Mouse (Mus musculus) T-helper 17 cell (primary cell): ENCODE data around the gene Msi2.

Experiments used
- in situ Hi-C, 2 experiments: fragments of 300-600 bp; cut with MboI, MseI; formaldehyde crosslinking; loops; 1 replicate in 1 of 2; 2 replicates in 1 of 2; pipeline ENCODE4 v1.15.1; 2025; ENCODE audit warnings: high pct_unique_total_duplicates in 2 of 2

The Msi2 gene

GRCm38 (mm10) chr11:88718050-88718765, at the start of gene Msi2:
Gene Msi2, minus strand, starts transcription at chr11:88718513.
- in situ Hi-C loops, result loop anchor here (5.0 kb wide), 1 partner anchor 166 kb away; no protein-coding TSS in a partner anchor

DNA sequence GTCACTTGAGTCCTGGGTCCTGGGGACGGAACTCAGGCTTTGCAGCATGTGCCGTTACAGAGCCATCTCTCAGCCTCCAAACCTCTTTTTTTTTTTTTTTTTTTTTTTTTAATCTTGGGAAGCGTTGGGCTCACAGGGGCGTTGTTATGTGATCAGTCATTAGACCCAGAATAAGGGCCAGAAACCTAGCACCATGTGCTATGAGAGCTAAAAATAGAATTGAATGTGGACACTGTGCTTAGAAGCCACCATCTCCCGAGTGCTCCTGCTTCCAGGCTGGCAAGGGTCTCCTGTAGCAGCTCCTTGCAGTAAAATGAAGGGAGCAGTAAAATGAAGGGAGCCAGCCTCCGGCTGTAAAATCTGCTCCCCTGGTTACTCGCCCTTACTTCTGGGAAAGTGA, 47.3 kb upstream of the Msi2 start:
- in situ Hi-C loops, result no loop called here

- in situ Hi-C loops, result no loop called here
Measured at GRCm38 (mm10) chr11:88763371-88763770, 45.1 kb upstream of the Msi2 start.

- in situ Hi-C loops, result no loop called here
Measured at GRCm38 (mm10) chr11:88759501-88759900, 41.2 kb upstream of the Msi2 start.

- in situ Hi-C loops, result no loop called here
Measured at GRCm38 (mm10) chr11:88758402-88758801, 40.1 kb upstream of the Msi2 start.

DNA sequence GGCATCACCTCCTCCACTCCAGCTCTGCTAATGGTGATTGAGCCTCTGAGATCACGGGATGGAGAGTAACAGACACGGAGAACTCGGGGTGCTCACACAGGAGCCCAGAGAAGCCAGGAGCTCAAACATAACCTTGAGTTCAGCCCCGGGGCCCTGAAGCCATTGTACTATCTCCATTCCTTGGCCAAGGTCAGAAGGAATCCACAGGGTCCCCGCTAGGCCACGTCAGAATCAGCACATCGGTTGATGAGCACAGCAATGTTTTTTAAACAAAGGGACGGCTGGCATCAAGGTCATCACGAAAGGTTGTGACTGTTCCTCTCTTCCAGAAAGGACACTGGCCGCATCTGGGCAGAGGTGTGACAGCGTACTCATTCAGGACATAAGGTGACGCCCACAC, 27.0 kb upstream of the Msi2 start:
- in situ Hi-C loops, result no loop called here

DNA sequence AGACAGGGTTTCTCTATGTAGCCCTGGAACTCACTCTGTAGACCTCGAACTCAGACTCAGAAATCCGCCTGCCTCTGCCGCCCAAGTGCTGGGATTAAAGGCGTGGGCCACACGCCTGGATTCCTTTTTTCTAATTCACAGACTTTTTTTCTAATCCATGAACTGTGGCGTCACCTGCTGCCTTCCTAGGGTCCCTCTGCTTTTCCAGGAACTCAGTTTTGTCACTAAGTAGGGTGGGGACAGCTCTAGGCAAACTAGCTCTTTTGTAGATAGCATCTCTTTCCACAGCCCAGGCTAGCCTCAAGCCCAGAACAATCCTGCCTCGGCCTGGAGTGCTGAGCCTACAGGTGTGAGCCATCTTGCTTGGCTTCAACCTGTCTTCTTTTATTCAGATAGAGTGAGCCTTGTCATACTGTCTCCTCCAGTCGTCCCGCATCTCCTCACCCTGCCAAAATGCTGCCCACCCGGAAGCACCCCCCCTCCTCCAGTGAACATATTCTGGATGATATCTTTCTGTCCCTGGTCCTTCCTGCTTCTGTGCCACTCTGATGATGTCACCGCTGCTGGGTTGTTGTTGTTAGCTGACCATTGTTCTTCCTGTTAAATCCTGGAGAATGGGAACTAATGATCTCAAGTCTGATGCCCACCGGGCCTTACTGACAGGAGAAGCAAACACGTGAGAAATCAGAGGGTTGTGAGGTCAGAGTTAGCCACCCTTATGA, 21.4 kb upstream of the Msi2 start:
- in situ Hi-C loops, result no loop called here

DNA sequence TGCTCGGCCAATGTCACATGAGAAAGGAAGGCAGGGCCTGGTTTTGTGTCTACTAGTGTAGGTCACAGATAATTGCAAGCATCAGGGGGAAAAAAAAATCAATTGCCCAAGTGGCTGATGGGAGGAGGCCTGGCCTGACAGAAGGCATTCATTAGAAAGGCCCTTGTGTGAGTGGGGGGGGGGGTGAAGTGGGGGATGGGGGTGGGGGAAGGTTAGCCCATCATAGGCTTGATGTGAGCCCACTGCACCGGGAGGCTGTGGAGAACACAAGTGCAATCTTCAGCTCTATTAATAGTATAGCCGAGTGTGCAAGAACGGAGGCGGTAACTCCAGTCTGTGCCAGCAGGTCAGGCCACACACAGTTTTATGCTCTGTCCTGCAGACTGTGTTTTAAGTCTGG, 11.1 kb upstream of the Msi2 start:
- in situ Hi-C loops, result no loop called here

DNA sequence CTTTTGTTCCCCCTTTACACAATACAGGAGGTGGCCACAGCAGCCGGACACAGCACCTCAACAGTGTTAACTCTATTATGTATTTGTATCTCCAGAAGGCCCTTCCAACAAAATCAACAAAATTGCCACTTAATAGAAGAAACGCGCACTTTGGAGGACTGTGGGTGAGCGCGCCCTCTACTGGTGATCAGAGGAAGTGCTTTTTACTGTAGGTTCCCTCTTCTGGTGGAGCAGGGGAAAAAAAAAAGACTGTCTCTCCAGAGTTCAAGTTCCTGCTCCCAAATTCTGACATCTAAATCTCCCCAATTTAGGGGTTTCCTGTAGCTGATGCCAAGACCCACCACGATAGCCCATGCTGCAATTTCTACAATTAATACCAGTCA, 10.2 kb upstream of the Msi2 start:
- in situ Hi-C loops, result no loop called here

- in situ Hi-C loops, result no loop called here
Measured at GRCm38 (mm10) chr11:88727768-88728507, 9.6 kb upstream of the Msi2 start.

- in situ Hi-C loops, result no loop called here
Measured at GRCm38 (mm10) chr11:88721144-88721636, 2.9 kb upstream of the Msi2 start.

DNA sequence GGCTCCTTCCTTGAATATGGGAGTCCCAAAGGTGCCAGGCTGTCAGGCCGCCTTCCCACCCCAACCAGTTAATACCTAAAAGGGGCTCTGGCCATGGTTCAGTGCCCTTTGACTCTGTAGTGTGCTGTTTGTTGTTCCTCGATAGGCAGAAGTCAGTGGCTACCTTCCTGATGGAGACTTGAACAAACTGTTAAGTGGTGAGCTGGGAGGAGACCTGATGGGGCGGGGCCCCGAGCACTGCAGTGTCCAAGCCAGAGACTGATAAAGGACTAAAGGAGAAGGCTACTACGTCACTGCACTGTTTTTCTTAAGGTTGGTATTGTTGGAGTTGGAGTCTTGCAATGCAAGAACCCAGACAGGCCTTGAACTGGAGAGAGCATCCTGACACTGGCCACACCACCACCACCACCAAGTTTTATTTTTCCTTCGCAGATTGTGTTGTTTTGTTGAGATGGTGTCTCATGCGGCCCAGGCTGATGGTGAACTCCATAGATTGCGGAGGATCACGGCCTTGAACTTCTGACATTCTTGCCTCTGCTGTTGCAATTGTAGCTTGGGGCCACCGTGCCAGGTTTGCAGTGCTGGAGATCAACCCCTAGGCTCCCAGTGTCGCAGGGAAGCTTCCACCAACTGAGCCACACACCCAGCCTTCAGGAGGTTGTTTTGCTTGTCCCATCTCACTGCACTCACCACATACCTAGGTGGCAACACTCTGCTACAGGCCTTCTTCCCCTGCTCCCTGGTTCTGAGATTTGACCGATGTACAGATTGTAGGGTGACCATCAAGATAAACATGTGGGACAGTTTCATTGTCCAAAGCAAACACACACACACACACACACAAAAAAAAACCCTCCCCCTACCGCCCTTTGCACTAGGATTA, 2.2 kb upstream of the Msi2 start:
- in situ Hi-C loops, result no loop called here

- in situ Hi-C loops, result loop anchor here (5.0 kb wide), 1 partner anchor 167 kb away; no protein-coding TSS in a partner anchor
Measured at GRCm38 (mm10) chr11:88719601-88720000, 1.3 kb upstream of the Msi2 start.

- in situ Hi-C loops, result loop anchor here (5.0 kb wide), 1 partner anchor 167 kb away; no protein-coding TSS in a partner anchor
Measured at GRCm38 (mm10) chr11:88718766-88719595, 668 bp upstream of the Msi2 start.

- in situ Hi-C loops, result loop anchor here (5.0 kb wide), 1 partner anchor 165 kb away; no protein-coding TSS in a partner anchor
Measured at GRCm38 (mm10) chr11:88717644-88718049, 666 bp downstream of the Msi2 start.

DNA sequence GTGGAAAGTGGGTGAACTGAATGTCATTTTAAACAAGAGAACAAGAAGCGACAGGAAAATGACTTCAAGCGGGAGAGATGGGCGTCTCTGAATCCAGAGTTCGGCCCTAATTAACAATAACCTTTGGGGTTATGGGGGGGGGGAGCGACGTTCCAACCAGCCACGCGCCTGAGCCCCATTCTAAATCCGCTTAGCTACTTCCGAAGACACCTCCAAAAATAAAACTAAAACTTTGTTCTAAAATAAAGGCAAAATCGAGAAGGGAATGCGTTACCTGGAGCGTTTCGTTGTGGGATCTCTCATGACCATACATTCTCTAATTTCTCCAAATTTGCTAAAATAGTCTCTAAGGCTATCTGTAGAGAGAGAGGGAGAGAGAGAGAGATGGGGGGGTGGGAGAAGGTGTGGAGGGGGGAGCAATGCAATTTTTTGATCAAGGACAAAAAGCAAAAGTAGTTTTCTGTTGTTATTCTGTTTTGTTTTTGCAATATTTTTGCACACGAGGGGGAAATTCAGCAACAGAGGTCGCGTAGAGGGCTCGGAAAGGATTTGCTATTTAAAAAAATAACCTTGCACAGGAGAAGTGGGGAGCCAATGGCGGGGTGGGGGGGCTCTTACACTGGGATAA, 1.2 kb downstream of the Msi2 start:
- in situ Hi-C loops, result loop anchor here (5.0 kb wide), 1 partner anchor 165 kb away; no protein-coding TSS in a partner anchor

DNA sequence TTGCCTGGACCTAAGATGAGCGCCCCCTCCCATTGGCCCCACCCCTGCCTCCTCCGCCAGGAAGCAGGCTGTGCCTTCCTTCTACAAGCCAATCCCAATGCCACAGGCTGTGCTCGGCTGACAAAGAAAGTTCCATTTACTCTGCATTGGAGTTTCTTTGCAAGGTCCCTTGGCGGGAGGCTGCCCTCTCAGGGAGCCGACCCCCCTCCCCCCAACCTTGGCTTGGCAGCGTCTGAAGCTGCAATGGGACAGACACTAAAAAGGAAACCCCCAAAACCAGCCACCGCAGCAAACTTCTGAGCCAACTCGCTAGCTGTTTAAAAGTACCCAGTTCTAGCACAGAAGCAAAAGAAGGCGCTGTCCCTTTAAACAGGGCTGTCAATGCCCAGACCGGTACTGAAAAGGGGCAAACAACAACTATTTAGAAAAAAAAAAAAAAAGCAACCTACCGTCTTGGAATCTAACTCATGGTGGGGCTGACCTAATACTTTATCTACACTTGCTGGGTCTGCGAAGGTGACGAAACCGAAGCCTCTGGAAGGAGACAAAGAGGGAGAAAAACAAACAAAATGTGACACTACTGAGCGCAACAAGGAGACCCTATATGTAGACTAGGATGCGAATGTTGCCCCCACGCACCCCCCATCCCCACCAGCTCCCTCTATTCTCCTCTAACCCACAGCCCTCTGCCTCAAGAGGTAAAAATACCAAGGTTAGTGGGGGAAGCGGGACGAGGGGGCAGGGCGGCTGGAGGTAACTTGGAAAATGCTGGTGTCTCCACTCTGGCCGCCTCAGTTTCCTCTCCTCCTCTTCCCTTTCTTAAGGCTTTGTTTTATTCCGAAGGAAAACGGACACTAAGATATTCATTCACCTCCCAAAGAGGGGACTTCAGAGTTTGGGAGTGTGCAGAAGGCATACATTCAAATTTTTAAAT, 2.0 kb downstream of the Msi2 start:
- in situ Hi-C loops, result loop anchor here (5.0 kb wide), 1 partner anchor 164 kb away; no protein-coding TSS in a partner anchor

- in situ Hi-C loops, result loop anchor here (5.0 kb wide), 1 partner anchor 163 kb away; no protein-coding TSS in a partner anchor
Measured at GRCm38 (mm10) chr11:88715299-88715698, 3.0 kb downstream of the Msi2 start.
